Mouse (Mus musculus) splenic B cell, adult 2 months (primary cell): ENCODE results near the gene Rflnb.

Experiments
- DNase-seq: peaks from one replicate; pipeline ENCODE4 v3.0.0-alpha.2; 2011; ENCODE audit warnings: low read depth, low spot score
- H3K27me3 ChIP-seq: 2 replicates; pipeline ENCODE4 v1.6.1; 2012; ENCODE audit warnings: mild to moderate bottlenecking, low read length, moderate library complexity, mixed read lengths; ENCODE audit not compliant: control insufficient read depth, poor library complexity, insufficient read depth, severe bottlenecking
- H3K36me3 ChIP-seq: 2 replicates; pipeline ENCODE4 v1.6.1; 2012; ENCODE audit warnings: mild to moderate bottlenecking, low read length, moderate library complexity, mixed read lengths; ENCODE audit not compliant: control insufficient read depth, poor library complexity, insufficient read depth, severe bottlenecking

Gene Rflnb

DNA sequence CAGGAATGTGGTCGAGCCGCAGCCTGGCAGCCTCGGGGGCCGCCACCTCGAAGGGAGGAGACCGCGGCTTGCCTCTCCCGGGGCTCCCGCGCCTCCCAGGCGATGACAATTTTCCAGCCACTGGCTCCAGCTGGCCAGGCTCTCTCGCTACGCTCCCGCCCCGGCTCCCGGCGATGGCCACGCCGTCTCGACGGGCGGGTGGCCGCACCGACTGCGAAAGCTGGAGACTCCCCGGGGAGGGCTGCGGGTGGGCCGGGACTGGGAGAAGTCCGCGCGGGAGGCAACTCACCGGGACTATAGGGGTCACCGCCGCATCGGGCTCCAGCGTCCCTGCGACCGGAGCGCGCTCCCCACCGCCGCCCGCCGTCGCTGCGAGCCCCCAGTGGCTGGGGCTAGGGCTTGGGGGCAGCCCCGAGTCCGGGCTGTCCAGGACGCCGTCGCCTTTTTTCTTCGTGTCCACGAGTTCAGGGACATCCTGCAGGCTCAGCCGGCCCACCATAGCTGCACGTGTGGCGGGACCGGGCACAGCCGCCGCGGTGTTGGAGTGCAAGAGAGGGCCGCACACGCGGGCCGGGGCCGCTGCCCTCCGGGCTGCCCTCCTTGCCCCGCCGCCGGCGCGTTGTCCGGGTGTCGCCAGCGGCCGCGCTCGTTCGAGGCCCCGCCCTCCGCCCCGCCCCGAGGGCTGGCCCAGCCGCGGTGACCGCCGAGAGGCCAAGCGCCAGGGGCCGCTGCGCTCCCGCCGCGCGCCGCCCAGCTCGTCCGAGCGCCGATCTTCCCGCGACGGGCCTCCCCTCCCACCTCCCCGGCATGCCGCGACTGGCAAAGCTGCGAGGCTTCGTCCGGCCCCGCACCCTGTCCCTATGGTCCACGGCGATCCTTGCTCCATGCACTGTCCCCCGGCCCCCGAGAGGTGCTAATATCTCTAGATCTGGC is at the start of gene Rflnb:
TSS of gene Rflnb (minus strand) at position 644 of the 933 bp plus-strand sequence.
- peaks cover 5% of the 10 kb centered on the region for H3K36me3 ChIP-seq
- no peaks in the 10 kb centered on the region for H3K27me3 ChIP-seq
- peak; percentile 80 for DNase-seq

DNA sequence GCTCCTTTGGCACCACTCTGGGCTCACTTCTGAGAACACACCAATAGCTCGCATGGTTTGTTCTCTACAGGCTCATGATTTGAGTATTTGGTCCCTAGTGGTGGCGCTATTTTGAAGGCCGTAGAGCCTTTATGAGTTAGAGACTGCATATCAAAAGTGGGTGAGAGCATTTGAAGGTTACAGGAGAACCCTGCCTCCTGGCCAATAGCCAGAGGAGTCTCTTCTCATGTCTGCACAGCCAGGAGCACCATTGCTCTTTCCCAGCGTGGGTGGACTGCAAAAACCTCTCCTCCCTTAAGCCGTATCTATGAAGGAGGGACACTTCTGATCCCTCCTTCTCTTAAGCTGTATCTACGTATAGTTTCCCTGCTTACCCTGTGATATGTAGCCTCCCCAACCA is 49.8 kb upstream of the Rflnb start:
- Histone ChIP-seq H3K36me3 (peaks cover 7% of the 10 kb centered on the region), H3K27me3 (no peaks in the 10 kb centered on the region)
- DNase-seq: no peak

DNA sequence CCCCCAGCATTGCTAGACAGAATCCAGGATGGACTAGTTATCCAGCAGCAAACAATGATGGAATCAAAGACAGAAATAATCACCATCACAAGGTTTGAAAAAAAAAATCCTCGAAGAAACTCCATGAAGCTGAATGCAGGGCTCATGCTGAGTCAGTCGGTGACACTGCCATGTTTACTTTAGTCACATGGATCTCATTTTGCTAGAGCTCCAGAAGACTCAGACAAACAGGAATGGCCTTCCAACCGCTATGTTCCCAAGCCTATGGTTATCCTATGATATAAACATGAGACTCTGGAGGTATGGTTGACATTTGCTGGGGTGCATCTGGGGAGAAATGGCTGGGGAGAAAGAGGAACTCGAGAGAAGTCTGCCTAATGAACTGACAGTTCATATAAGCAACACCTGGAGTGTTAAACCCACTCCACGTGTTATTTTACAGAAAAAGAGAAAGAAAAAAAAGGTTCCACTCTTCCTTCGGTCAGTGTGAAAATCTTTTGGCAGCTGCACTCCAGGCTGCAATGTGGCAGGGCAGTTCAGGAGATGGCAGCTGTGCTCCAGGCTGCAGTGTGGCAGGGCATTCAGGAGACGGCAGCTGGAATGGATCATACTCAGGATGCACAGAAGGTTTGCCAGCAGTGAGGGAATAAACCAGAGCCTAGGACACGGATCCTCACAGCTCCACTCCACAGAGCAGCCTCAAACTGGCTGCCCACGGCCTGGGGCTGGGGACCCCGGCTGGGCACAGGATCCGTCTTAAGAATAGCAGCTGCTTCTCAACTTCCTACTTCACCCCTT is 46.9 kb upstream of the Rflnb start:
- no peak for DNase-seq
- H3K27me3 ChIP-seq: no peaks in the 10 kb centered on the region
- H3K36me3 ChIP-seq: peaks cover 1% of the 10 kb centered on the region; the same call in 1 of the 2 replicates

- H3K27me3 ChIP-seq: no peaks in the 10 kb centered on the region
- DNase-seq: no peak
- peaks cover 1% of the 10 kb centered on the region; the same call in 1 of the 2 replicates for H3K36me3 ChIP-seq
Measured at GRCm38 (mm10) chr11:76069816-76070215, 42.2 kb upstream of the Rflnb start.

DNA sequence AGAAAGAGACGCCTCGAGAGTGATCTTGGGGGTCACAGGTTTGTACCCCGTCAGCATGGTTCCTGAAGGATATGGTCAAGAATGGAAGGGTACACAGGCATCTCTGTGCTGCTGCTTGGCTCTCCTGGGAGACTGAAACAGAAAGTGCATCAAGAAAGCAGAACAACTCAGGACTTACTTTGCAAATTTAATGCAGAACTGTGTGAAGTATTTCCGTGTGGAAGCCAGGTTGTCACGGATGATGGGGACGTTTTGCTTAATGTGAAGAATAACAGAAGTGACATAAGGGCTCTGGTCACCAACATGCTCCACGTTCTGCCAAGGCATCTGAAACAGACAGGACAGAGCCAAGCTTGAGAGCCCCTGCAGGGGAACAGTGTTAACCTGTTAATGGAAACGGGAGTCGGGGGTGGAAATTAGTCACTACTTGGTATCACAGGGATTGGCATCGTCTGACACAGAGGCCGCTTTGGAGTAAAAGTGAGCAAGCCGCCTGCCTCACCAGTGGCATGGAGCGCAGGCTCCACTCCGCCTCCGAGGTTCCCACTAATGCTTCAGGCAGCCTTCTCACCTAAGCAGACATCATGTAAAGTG is 39.1 kb upstream of the Rflnb start:
- Histone ChIP-seq H3K27me3 (no peaks in the 10 kb centered on the region), H3K36me3 (peaks cover 3% of the 10 kb centered on the region; the same call in 1 of the 2 replicates)
- DNase-seq: peak; percentile 73

- no peak for DNase-seq
- Histone ChIP-seq H3K36me3 (peaks cover 2% of the 10 kb centered on the region; the same call in 1 of the 2 replicates), H3K27me3 (no peaks in the 10 kb centered on the region)
Measured at GRCm38 (mm10) chr11:76065521-76066095, 38.0 kb upstream of the Rflnb start.

DNA sequence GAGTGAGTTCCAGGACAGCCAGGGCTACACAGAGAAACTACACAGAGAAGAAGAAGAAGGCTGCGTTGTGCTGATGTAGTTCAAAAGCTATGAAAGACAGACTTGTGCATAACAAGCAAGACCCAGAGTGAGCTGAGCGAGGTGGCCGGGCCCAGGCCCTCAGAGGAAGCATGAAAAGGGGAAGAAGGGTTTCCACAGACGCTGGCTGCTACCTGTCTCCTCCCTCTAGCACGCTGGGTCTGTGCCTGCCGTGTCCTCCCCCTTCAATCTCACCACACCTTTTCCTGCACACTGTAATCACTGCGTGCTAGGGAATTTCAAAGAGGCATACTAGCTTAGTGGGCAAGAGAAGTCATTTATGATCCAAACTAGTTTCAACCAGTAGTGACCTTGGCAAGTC is 36.8 kb upstream of the Rflnb start:
- peak; percentile 53 for DNase-seq
- no peaks in the 10 kb centered on the region for H3K27me3 ChIP-seq
- H3K36me3 ChIP-seq: peaks cover 3% of the 10 kb centered on the region; the same call in 1 of the 2 replicates

GRCm38 (mm10) chr11:76060906-76061305 is 33.3 kb upstream of the Rflnb start:
- DNase-seq: no peak
- H3K27me3 ChIP-seq: no peaks in the 10 kb centered on the region
- H3K36me3 ChIP-seq: peaks cover 3% of the 10 kb centered on the region; the same call in 1 of the 2 replicates

GRCm38 (mm10) chr11:76059971-76060370 is 32.4 kb upstream of the Rflnb start:
- no peaks in the 10 kb centered on the region for H3K27me3 ChIP-seq
- DNase-seq: no peak
- H3K36me3 ChIP-seq: peaks cover 3% of the 10 kb centered on the region; the same call in 1 of the 2 replicates

DNA sequence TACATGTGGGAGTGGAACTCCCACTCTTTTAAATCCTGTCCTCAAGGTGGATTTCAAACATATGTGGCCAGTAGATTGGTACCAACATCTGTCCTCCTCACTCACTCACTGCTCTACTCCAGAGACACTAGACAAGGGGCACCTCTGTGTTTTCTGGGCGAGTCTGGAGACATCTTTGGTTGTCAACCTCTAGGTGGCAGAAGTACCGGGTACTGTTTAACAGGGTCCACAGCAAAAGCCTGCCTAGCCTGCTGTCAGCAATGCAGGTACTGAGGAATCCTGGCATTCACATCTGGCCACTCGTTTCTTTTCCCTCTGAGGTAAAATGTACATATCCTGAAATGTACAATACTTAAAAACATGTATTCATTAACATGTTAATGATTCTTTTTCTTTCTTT is 28.9 kb upstream of the Rflnb start:
- H3K36me3 ChIP-seq: peaks cover 2% of the 10 kb centered on the region; the same call in 1 of the 2 replicates
- no peaks in the 10 kb centered on the region for H3K27me3 ChIP-seq
- peak; percentile 39 for DNase-seq

GRCm38 (mm10) chr11:76052496-76052895 is 24.9 kb upstream of the Rflnb start:
- no peaks in the 10 kb centered on the region for H3K27me3 ChIP-seq
- H3K36me3 ChIP-seq: no peaks in the 10 kb centered on the region
- DNase-seq: no peak

DNA sequence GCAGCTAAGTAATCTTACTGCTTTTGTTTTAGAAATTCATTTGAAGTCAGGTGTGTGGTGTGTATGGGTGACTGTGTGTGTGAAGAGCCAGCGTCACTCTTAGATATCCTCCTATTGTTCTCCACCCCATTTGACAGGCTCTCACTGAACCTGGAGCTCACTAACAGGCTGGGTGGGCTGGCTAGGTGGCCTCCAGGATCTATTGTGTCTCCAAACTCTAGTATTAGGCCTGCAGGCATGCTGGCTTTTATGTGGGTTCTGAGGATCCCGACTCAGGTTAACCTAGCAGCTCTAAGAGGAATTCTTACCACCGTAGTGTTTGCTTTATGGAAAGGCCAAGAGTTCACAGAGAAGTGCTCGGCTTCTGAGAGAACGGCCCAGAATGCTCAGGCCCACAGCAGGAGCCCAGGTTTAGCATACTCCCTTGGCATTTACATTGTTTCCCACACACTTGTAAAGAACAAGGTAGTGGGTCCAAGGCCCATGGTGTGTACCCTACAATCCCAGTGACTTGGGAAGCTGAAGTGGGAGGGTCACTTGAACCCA is 23.5 kb upstream of the Rflnb start:
- DNase-seq: no peak
- no peaks in the 10 kb centered on the region for H3K27me3 ChIP-seq
- no peaks in the 10 kb centered on the region for H3K36me3 ChIP-seq

DNA sequence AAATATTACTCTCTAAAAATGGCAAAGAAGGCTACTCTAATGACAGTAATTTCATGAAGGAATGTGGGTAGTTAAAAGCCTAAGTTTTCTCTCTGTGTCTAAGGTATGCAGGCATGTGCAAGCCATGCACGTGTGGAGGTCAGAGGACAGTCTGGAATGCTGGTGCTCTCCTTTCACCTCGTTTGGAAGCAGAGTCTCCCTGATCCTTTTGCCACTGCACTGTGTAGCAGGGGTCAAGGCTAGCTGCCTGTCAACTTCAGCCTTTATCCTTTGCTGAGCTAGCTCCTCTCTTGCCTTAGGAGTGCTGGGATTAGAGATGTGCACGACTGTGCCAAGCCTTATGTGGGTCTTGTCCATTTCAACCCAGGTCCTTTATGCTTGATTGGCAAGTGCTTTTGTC is 22.9 kb upstream of the Rflnb start:
- no peak for DNase-seq
- Histone ChIP-seq H3K36me3 (no peaks in the 10 kb centered on the region), H3K27me3 (no peaks in the 10 kb centered on the region)

GRCm38 (mm10) chr11:76045367-76045766 is 17.8 kb upstream of the Rflnb start:
- no peak for DNase-seq
- no peaks in the 10 kb centered on the region for H3K27me3 ChIP-seq
- no peaks in the 10 kb centered on the region for H3K36me3 ChIP-seq
